Mouse (Mus musculus) heart, adult 2 months (tissue): ENCODE measurements around the gene Abca5. TPM values are rescaled to one million over a fixed set of nuclear protein-coding genes. Genes with fewer than 3 reads are reported as not detected.

Experiments
- DNase-seq, 2 experiments: peaks; one replicate each; pipeline ENCODE4 v3.0.0; 2021
- H3K27ac ChIP-seq: fragments of 200-600 bp; 2 replicates; pipeline ENCODE4 v1.8.1; 2022
- H3K27me3 ChIP-seq: fragments of 200-500 bp; 2 replicates; pipeline ENCODE4 v1.6.1; 2012; ENCODE audit warnings: mild to moderate bottlenecking, low read length, inconsistent platforms, mixed read lengths; ENCODE audit not compliant: control insufficient read depth, insufficient read depth
- H3K36me3 ChIP-seq: fragments of 200-500 bp; 2 replicates; pipeline ENCODE4 v1.6.1; 2012; ENCODE audit warnings: low read length, inconsistent platforms; ENCODE audit not compliant: control insufficient read depth, insufficient read depth
- H3K4me1 ChIP-seq: fragments of 200-500 bp; 2 replicates; pipeline ENCODE4 v1.6.1; 2011; ENCODE audit warnings: low read length; ENCODE audit not compliant: control insufficient read depth, insufficient read depth
- H3K4me3 ChIP-seq: fragments of 200-600 bp; 2 replicates; pipeline ENCODE4 v1.8.1; 2022
- H3K79me2 ChIP-seq: fragments of 200-500 bp; replicated peaks from 2 replicates; pipeline ENCODE4 v1.6.1; 2012; ENCODE audit warnings: mild to moderate bottlenecking, inconsistent platforms, low read length, moderate library complexity, mixed read lengths; ENCODE audit not compliant: control insufficient read depth, insufficient read depth
- H3K9ac ChIP-seq: fragments of 200-500 bp; 2 replicates; pipeline ENCODE4 v1.6.1; 2012; ENCODE audit warnings: low read depth, mild to moderate bottlenecking, control low read depth, inconsistent platforms, low read length, mixed read lengths
- CTCF ChIP-seq: fragments of 200-600 bp; IDR thresholded peaks from 2 replicates; pipeline ENCODE4 v1.8.1; 2022; ENCODE audit warnings: antibody characterized with exemption, mild to moderate bottlenecking, moderate library complexity
- EP300 ChIP-seq: fragments of 200-500 bp; IDR thresholded peaks from 2 replicates; pipeline ENCODE4 v1.6.1; 2011; ENCODE audit warnings: low read depth, low read length, control low read depth; ENCODE audit not compliant: insufficient read depth
- POLR2A ChIP-seq: fragments of 200-500 bp; IDR thresholded peaks from 2 replicates; pipeline ENCODE4 v1.6.1; 2011; ENCODE audit warnings: mild to moderate bottlenecking, low read depth, low read length, control low read depth; ENCODE audit not compliant: insufficient read depth
- WGBS: fragments of 180-500 bp; shearing (Covaris S2); methylation state at CpG from one replicate; pipeline ENCODE4 v1.1.7; 2018; 5-methylcytosine and 5-hydroxymethylcytosine counted together
- intact Hi-C: fragments of 180-260 bp; cut with DNase I; formaldehyde crosslinking; loops from one replicate; pipeline ENCODE4 v1.15.1; 2025
- polyA plus RNA-seq: library from polyadenylated mRNA; depleted of rRNA; stranded (reverse); fragments of >200 nt; gene quantifications from 2 replicates; pipeline ENCODE4 v1.2.3, GENCODE M21; 2012
- total RNA-seq, 2 experiments: library from RNA; stranded (reverse); gene quantifications; 2 replicates each; pipeline ENCODE4 v1.2.3; 2021

Abca5 gene
- total and polyA plus RNA-seq, 3 experiments, result 1.2 to 9.1 (median 6.7) TPM

GRCm38 (mm10) chr11:110330093-110330492 lies 7.4 kb downstream of the Abca5 start:
- intact Hi-C loops, result loop anchor here (10.0 kb wide), 1 partner anchor 965 kb away; the partner anchor contains the start of gene Gna13
- Histone ChIP-seq H3K4me3 (no peak overlapping the region), H3K79me2 (no peaks in the 10 kb centered on the region), H3K9ac (no peak overlapping the region), H3K4me1 (no peaks in the 10 kb centered on the region), H3K27me3 (no peaks in the 10 kb centered on the region), H3K36me3 (no peaks in the 10 kb centered on the region), H3K27ac (no peak overlapping the region)
- WGBS, result 59% methylated on average over 6 of the region's 6 CpGs
- no peak for DNase-seq
- TF ChIP-seq EP300 (no peak), POLR2A (no peak), CTCF (no peak)

- Histone ChIP-seq H3K27me3 (no peaks in the 10 kb centered on the region), H3K4me1 (no peaks in the 10 kb centered on the region), H3K36me3 (no peaks in the 10 kb centered on the region), H3K9ac (no peak overlapping the region), H3K27ac (no peak overlapping the region), H3K4me3 (no peak overlapping the region), H3K79me2 (no peaks in the 10 kb centered on the region)
- DNase-seq, result no peak
- TF ChIP-seq POLR2A, result no peak
- intact Hi-C loops, result no loop called here
- 92% methylated on average over 8 of the region's 8 CpGs for WGBS
Observed at GRCm38 (mm10) chr11:110322266-110322665, 15.2 kb downstream of the Abca5 start.

GRCm38 (mm10) chr11:110306475-110307168 lies 30.9 kb downstream of the Abca5 start:
- intact Hi-C loops, result no loop called here
- H3K36me3 ChIP-seq, result no peaks in the 10 kb centered on the region
- WGBS, result 78% methylated on average over 12 of the region's 12 CpGs
- no peak for TF ChIP-seq CTCF
- no peak for TF ChIP-seq EP300
- TF ChIP-seq POLR2A, result no peak
- no peak overlapping the region for H3K9ac ChIP-seq
- no peaks in the 10 kb centered on the region for H3K4me1 ChIP-seq
- H3K27ac ChIP-seq, result no peak overlapping the region
- H3K79me2 ChIP-seq, result no peaks in the 10 kb centered on the region
- DNase-seq, result no peak
- no peak overlapping the region for H3K4me3 ChIP-seq
- no peaks in the 10 kb centered on the region for H3K27me3 ChIP-seq

GRCm38 (mm10) chr11:110303411-110303810 lies 34.1 kb downstream of the Abca5 start:
- intact Hi-C loops, result no loop called here
- Histone ChIP-seq H3K4me3 (no peak overlapping the region), H3K36me3 (no peaks in the 10 kb centered on the region), H3K27ac (no peak overlapping the region), H3K4me1 (no peaks in the 10 kb centered on the region), H3K9ac (no peak overlapping the region), H3K27me3 (no peaks in the 10 kb centered on the region), H3K79me2 (no peaks in the 10 kb centered on the region)
- TF ChIP-seq POLR2A (no peak), EP300 (no peak), CTCF (no peak)
- 85% methylated on average over 3 of the region's 3 CpGs for WGBS
- DNase-seq, result no peak

GRCm38 (mm10) chr11:110297917-110298533 lies 39.5 kb downstream of the Abca5 start:
- intact Hi-C loops, result no loop called here
- Histone ChIP-seq H3K79me2 (no peaks in the 10 kb centered on the region), H3K27ac (no peak overlapping the region), H3K9ac (no peak overlapping the region), H3K36me3 (no peaks in the 10 kb centered on the region), H3K27me3 (no peaks in the 10 kb centered on the region), H3K4me1 (no peaks in the 10 kb centered on the region), H3K4me3 (no peak overlapping the region)
- 89% methylated on average over 13 of the region's 13 CpGs for WGBS
- TF ChIP-seq CTCF (no peak), EP300 (no peak), POLR2A (no peak)
- no peak for DNase-seq

- Histone ChIP-seq H3K36me3 (no peaks in the 10 kb centered on the region), H3K27ac (no peak overlapping the region), H3K27me3 (no peaks in the 10 kb centered on the region), H3K4me3 (no peak overlapping the region), H3K9ac (no peak overlapping the region), H3K79me2 (no peaks in the 10 kb centered on the region), H3K4me1 (no peaks in the 10 kb centered on the region)
- intact Hi-C loops, result no loop called here
- 77% methylated on average over 2 of the region's 2 CpGs for WGBS
- no peak for TF ChIP-seq EP300
- TF ChIP-seq CTCF, result no peak
- no peak for TF ChIP-seq POLR2A
- DNase-seq, result no peak
Observed at GRCm38 (mm10) chr11:110290586-110290985, 46.9 kb downstream of the Abca5 start.
